Mouse (Mus musculus): ENCODE results near the gene Shc1.

Shc1 gene

GRCm38 (mm10) chr3:89418170-89418860 lies at the start of gene Shc1, which contains the start of gene Cks1b:
Shc1 (plus strand) TSS chr3:89418443.
Cks1b (minus strand) TSS chr3:89418383.
- peak; percentile 90 for DNase-seq

- no peak for DNase-seq
Observed at GRCm38 (mm10) chr3:89373581-89374231, 44.5 kb upstream of the Shc1 start.

- no peak for DNase-seq
Observed at GRCm38 (mm10) chr3:89377831-89378230, 40.4 kb upstream of the Shc1 start.

DNA sequence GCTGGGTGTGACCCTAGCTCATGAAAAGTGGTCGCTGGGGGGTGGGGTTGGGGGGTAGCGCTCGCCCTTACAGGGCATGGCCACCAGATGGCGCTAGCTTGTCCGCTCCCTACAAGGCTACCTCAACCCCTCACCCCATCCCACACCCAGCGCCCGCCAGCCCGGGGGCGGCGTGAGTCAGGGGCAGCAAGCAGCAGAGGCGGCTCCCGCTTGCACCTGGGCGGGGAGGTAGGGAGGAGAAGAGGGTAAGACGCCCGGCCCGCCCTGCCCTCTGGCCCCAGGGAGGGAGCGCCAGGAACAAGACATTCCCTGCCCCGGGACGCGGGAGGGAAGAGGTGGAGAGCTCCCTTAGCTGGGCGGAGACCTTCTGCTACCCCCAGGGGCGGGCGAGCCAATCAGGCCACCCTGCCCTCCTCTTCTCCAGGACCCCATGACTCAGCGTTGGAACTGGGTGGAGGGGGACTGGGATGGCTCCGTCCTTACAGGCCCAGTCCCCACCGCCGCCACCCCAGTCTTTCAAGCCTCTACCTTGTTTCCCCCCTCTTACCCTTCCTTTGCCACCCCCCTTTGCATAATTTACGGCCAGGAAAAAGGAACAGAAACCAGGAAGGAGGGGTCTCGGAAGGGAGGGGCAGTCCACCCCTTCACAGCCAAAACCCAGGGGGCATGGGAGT lies 39.7 kb upstream of the Shc1 start:
- DNase-seq = peak; percentile 81

GRCm38 (mm10) chr3:89379388-89380131 lies 38.7 kb upstream of the Shc1 start:
- DNase-seq = peak; percentile 71

DNA sequence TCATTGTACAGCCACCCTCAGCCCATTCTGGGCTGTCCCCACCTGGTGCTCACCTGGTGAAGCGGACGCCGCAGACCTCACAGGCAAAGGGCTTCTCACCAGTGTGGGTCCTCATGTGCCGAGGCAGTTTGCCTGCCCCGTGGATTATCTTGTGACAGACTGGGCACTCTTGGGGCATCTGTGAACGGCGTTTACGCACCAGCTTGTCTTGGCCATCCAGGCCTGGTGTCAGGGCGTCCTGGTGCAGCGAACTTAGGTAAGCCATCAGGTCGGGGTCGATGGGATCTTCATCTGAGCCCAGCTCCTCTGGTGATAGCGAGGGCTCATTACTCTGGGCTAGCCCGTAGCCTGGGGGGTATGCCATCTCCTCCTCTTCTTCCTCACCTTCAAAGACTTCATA lies 38.0 kb upstream of the Shc1 start:
- DNase-seq = no peak

DNA sequence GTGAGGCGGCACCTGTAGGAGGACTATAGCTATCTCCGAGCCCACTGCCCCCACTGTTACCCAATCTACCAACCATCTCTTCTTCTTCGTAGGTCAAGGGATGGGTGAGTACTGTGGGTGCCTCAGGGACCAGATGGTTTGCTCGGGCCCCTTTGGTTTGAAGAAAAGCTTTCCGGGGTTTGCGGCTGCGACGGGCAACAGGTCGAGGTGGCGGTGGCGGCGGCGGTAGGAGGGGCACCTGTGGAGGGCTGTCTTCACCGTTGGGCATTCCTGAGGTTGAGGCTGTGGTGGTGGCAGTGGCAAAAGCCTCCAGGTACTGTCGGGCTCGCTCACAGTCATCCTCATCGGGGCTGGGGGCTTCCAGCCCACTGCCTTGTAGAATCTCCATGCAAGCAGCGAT lies 37.5 kb upstream of the Shc1 start:
- DNase-seq = no peak

DNA sequence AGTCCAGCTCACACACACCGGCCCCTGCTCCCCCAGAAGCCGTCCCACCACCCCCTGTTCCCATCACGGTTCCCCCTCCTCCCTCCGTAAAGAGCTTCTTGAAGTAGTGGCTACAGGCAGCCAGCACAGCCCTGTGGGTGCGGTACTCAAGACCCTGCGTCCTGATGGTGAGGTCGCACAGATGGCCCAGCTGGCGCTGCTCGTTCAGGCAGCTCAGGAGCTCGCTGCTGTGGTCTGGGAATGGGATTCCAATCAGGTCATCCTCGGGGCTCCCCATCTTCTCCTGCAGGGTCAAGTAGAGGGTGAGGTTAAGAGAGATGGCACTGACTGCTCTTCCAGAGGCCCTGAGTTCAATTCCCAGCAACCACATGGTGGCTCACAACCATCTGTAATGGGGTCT lies 37.0 kb upstream of the Shc1 start:
- DNase-seq = no peak

DNA sequence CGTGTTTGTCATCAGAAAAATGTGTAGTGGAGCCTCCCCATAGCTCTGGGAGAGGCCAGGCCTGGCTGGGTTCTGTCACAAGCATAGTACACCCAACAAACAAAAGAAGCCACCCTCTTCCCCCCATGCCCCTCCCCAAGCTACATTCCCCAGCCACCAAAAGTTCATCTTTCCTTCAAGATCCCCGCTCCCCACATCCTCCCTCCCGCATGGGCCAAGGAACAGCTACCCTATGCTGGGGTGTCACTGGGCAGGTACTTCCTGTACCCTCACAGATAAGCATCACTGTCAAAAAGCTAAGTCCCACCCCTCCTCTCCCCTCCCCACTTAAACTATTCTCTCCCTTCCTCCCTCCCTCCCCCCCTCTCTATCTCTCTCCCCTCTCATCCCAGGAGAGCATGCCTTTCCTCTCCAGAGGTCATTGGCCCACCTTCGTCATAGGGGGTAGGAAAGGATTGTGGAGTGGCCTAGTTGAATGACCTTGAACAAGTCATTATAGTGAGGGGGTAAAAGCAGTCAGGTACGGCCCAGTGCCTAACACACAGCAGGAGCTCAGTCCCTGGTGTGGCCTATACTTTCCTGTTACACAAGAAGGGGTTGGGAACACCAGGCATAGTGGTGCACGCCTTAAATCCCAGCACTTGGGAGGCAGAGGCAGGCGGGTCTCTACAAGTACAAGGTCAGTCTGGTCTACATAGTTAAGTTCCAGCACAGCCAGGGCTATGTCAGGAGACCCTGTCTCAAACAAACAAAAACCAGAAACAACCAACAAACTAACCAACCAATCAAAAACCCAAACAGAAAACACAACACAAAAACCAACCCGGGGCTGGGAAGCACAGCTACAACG lies 36.0 kb upstream of the Shc1 start:
- DNase-seq = no peak

DNA sequence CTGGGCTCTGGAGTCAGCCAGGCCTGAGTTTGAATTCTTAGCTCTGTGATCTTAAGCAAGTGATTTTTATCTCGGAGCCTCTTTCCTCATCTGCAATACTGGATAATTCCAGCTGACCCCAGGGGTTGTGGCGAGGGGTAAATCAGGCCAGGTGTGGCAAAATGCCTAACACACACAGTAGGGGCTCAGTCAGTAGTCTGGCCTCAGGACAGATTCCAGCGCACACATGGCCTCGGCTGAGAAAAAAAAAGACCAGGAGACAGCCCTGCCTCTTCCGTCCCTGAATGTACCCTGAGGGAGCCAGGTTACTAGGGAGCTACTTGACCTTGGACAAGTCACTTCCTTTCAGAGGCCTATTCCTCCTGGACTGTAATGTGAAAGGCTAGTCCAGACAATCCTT lies 35.3 kb upstream of the Shc1 start:
- no peak for DNase-seq

DNA sequence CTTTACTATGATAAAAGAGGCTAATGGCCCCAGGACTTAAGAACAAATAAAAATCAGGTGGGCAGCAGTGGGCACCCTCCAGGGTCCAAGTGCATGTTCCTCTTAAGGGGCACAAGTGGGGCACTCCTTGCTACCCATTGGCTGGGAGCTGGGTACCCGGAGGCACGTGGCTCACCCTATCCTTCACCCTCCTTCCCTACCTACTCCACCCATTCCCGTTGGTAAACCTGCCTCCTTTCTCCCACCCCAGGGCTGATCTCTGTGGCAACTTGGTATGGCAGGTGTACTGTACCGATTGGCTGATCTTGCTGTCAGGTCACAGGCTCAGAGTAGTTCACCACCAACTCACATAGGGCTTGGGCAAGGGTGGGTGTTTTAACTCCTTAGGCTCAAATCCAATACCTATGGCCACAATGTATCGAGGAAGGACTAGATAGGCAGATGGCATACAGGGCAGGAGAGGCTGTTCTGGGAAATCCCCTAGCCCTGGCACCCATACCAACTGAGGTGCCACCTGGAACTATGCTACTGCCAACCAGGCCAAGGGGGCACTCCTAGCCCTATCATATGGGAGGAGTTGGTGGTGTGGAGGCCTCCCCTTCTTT lies 34.5 kb upstream of the Shc1 start:
- DNase-seq = no peak

GRCm38 (mm10) chr3:89384331-89385076 lies 33.7 kb upstream of the Shc1 start:
- no peak for DNase-seq

DNA sequence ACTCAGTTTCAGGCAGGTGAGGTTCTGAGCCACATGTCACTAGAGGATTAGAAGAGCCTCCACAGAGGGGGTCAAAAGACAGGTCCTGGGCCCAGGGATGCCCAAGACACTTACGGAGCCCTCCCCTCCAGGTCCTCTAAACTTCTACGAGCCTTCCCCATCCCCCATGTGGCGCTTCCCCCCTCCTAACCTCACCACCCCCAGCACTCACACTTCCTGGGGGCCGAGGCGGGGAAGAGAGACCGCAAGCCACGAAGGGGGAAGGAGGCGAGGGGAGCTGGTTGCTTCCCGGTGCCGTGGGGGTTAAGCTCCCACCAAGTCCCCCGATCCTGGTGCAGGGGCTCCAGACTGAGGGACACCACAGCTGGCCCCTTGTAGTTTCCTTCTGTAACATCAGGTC lies 32.8 kb upstream of the Shc1 start:
- DNase-seq = peak; percentile 76

DNA sequence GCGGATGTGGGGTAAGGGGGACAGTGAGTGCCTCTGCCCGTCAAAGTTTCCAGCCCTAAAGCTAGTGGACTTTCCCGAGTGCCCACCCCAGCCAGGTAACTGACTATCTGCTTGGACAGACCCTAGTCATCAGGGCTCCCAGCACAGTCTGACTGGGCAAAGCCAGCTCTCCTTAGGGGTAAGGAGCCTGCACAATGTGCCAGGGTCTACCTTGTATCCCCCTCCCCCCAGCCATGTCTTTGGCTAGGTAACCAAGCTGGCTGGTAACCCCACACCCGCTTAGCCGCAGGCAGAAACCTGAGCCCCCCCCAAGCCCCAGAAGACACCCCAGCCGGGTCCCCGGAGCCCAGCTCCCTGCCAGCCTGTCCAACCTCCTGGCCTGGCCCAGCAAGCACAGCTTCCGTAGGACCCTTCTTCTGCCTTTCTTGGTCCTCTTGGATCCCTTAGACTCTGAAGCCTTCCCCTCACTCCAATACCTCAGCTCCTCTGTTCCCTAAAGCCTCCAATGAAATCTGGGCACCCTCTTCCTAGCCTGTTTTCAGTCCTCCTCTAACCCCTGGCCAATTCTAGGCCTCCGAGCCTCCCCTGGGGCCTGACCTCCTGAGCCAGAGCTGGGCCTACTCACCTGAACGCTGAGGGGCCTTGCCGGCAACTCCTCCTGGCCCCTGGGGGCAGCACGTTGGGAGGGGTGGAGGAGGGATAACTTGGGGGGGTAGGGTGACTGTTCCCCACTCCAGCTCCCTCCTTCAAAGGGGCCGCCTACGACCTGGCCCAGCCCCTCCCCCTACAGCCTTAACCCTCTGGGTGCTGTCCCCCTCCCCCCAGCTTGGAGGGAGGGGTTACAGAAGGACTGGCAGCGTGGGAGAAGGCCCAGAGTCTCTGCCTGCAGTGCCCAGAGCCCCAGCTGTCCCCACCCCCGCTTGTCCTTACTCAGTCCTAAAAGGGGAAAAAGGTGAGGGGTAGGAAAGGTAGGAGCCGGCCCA lies 31.5 kb upstream of the Shc1 start:
- DNase-seq = peak; percentile 65

- no peak for DNase-seq
Observed at GRCm38 (mm10) chr3:89387632-89388031, 30.6 kb upstream of the Shc1 start.

- no peak for DNase-seq
Observed at GRCm38 (mm10) chr3:89388134-89388881, 29.9 kb upstream of the Shc1 start.

DNA sequence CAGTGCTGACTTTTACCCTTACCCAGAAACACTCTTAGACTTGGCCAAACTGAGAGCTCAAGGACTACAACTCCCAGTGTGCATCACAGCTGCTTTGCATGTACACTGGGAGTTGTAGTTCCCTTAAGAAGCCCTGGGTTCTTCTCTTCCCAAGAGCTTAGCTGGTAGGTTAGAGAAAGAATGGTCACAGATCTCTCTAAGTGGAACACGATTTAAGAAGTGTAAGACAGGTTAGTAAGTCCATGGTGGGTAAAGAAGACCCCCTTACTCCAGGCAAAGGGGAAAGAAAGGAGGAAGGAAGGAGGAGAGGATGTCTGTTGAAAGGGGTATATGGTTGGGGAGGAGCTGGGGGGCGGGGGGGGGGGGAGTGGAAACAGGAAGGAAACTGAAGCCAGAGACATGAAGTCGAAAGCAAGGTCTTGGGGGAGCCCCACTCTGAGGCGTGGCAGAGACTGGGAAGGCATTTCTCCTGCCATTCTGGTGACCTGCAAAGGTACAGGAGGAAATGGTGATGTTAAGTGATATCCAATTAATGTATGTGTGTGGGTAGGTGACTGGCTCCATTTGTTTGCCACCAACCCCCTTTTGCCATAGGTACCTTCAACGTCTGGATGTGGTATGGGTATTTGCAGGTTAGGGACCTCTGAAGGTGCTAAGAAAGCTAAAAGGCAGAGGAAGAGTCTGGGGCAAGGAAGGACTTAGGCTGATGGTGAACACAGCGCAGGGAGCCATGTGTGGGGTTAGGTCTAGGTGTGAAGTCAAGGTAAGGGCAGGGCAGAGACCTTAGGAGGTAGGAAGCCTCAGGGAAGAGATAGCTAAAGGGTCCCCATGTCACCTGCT lies 29.1 kb upstream of the Shc1 start:
- peak; percentile 60 for DNase-seq

- no peak for DNase-seq
Observed at GRCm38 (mm10) chr3:89390111-89390515, 28.1 kb upstream of the Shc1 start.
